In the genomic region with DNA sequence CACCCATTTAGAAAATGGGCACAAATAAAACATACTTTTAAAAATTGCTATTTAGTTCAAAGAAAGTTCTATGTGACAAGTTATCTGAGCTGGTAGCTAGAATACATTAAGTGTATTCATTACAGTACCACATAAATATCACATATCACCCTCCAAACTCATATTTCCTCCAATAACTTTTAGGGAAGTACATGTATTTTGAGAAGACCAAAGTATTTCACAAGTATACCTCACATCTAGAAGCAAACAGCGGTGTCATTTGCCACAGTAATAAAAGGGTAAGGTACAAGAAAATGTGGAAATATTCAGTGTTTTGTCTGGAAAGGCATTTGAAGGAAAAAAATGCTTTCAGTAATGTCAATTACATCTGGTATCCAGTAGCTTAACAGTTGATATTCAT, we compare ENCODE assay signal across 8 mouse cellular contexts. TPM values are rescaled to one million over a fixed set of nuclear protein-coding genes. Genes with fewer than 3 reads are reported as not detected.
DNase-seq lines count a peak whose midpoint lies in the region; ATAC-seq lines count a peak whose summit lies in the region.

No protein-coding gene starts in this region.

- WGBS in heart, embryonic 12.5 days: 91% methylated on average over 1 of the region's 1 CpGs
- 88% methylated on average over 1 of the region's 1 CpGs for WGBS in embryonic facial prominence, embryonic 10.5 days
- WGBS in midbrain, embryonic 14.5 days: 94% methylated on average over 1 of the region's 1 CpGs

- H3K4me3 ChIP-seq in heart, embryonic 12.5 days: peak overlapping the region; percentile 82
- H3K4me3 ChIP-seq in embryonic facial prominence, embryonic 10.5 days: peak overlapping the region; percentile 95
- H3K4me3 ChIP-seq in midbrain, embryonic 14.5 days (replicated peaks; ENCODE audit: low read depth, low read length): peak overlapping the region; percentile 99

- peaks cover 22% of the 10 kb centered on the region for H3K36me3 ChIP-seq in heart, embryonic 12.5 days
- peaks cover 40% of the 10 kb centered on the region for H3K36me3 ChIP-seq in embryonic facial prominence, embryonic 10.5 days (replicated peaks)
- H3K36me3 ChIP-seq in midbrain, embryonic 14.5 days (ENCODE audit: control insufficient read depth, insufficient read depth, low read length): no peaks in the 10 kb centered on the region

- no peak overlapping the region for H3K9ac ChIP-seq in heart, embryonic 12.5 days
- peak overlapping the region; percentile 97; the same call in 1 of the 2 replicates for H3K9ac ChIP-seq in midbrain, embryonic 14.5 days (replicated peaks; ENCODE audit: low read length)

- no peaks in the 10 kb centered on the region for H3K9me3 ChIP-seq in heart, embryonic 12.5 days (replicated peaks)
- 0 out of 2 replicates have a peak, but pooled peaks cover 5% of the 10 kb centered on the region for H3K9me3 ChIP-seq in embryonic facial prominence, embryonic 10.5 days
- no peaks in the 10 kb centered on the region for H3K9me3 ChIP-seq in midbrain, embryonic 14.5 days (ENCODE audit: control insufficient read depth, low read length)

- peaks cover 13% of the 10 kb centered on the region for H3K4me1 ChIP-seq in heart, embryonic 12.5 days (replicated peaks)
- H3K4me1 ChIP-seq in embryonic facial prominence, embryonic 10.5 days: peaks cover 23% of the 10 kb centered on the region
- H3K4me1 ChIP-seq in midbrain, embryonic 14.5 days (ENCODE audit: control insufficient read depth, insufficient read depth, low read length): peaks cover 23% of the 10 kb centered on the region

- H3K27me3 ChIP-seq in heart, embryonic 12.5 days (replicated peaks): no peaks in the 10 kb centered on the region
- no peaks in the 10 kb centered on the region for H3K27me3 ChIP-seq in embryonic facial prominence, embryonic 10.5 days (replicated peaks; ENCODE audit: low read depth, poor library complexity, severe bottlenecking)
- H3K27me3 ChIP-seq in midbrain, embryonic 14.5 days (ENCODE audit: control insufficient read depth, insufficient read depth, low read length): no peaks in the 10 kb centered on the region

- peak overlapping the region; percentile 76; the same call in 1 of the 2 replicates for H3K4me2 ChIP-seq in heart, embryonic 12.5 days
- H3K4me2 ChIP-seq in midbrain, embryonic 14.5 days (ENCODE audit: low read length): peak overlapping the region; percentile 69

- no peak for DNase-seq in heart, postnatal 4 days
- no peak for DNase-seq in embryonic facial prominence, embryonic 10.5 days (ENCODE audit: low spot score)
- peak; percentile 15 for DNase-seq in induced T-regulatory cell, adult 2 months (ENCODE audit: low read depth)
- DNase-seq in midbrain, embryonic 14.5 days: no peak
- DNase-seq in adrenal gland, postnatal 10 days: no peak
- DNase-seq in adrenal gland, adult 8-10 months: no peak
- no peak for DNase-seq in layer of hippocampus, postnatal 10 days (ENCODE audit: low spot score in 2 of 2)

- H3K27ac ChIP-seq in heart, embryonic 12.5 days (ENCODE audit: poor library complexity, severe bottlenecking): no peak overlapping the region
- H3K27ac ChIP-seq in embryonic facial prominence, embryonic 10.5 days (replicated peaks): no peak overlapping the region
- no peak overlapping the region for H3K27ac ChIP-seq in midbrain, embryonic 14.5 days (replicated peaks; ENCODE audit: low read depth, low read length)

- no peak for ATAC-seq in heart, embryonic 12.5 days (ENCODE audit: insufficient number of reproducible peaks, low FRiP score)
- ATAC-seq in midbrain, embryonic 14.5 days (ENCODE audit: low FRiP score, low TSS enrichment): no peak

RNA-seq across cellular contexts. Expression of gene Impad1, which starts 2.0 kb away (rescaled TPM):
- 42.4 and 44.2 TPM in 2 replicates for polyA plus RNA-seq in heart, embryonic 12.5 days (2016; fragmentation: Nextera tagmentation; extraction: Ambion mirVana)
- total RNA-seq in heart, postnatal 4 days (2021): 10 to 100 TPM; 43.2 to 43.7 TPM
- polyA plus RNA-seq in embryonic facial prominence, embryonic 10.5 days (2016; fragmentation: Nextera tagmentation; extraction: Ambion mirVana): 34.0 and 34.5 TPM in 2 replicates
- 55.4 and 56.0 TPM in 2 replicates for polyA plus RNA-seq in midbrain, embryonic 14.5 days (2014; fragmentation: Nextera tagmentation; extraction: Ambion mirVana)
- 10 to 100 TPM; 39.4 to 42.9 TPM for total RNA-seq in adrenal gland, postnatal 10 days (2021)
- 10 to 100 TPM; 34.4 to 44.1 (median 40.1) TPM for total RNA-seq in adrenal gland, adult 8-10 months (2022)
- total RNA-seq in layer of hippocampus, postnatal 10 days (2021): 10 to 100 TPM; 82.8 to 83.4 TPM
